Mouse (Mus musculus): ENCODE measurements around the gene Krt34.

DNA sequence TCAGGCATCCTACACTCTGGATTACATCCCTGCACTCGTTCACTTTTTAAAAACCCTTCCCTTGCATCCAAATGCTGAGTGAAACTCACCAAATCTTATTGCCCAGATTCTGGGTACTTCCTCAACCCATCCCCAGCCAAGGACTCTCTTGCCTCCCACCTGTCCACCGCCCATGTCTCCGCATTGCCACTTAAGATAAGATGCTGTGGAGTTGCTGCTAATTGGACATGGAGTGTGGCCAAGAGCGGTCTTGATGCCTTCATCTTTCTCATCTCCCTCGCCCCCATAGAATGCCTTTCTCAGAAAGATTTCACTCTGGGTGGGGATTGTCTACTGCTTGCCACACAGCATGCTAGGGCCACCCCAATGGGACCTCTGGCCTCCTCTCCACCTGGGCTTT, 33.0 kb downstream of the Krt34 start:
- TF ChIP-seq MAFK (IDR thresholded peaks at IDR 0.05; ENCODE audit: insufficient replicate concordance, low read length): no peak
- no peak for TF ChIP-seq UBTF (IDR thresholded peaks at IDR 0.05; ENCODE audit: low read depth, low read length)
- no peak for TF ChIP-seq KAT2A (IDR thresholded peaks at IDR 0.05; ENCODE audit: insufficient replicate concordance, low read length)
- no peak for TF ChIP-seq CTCF (conservative IDR thresholded peaks at IDR 0.05 in 1 of 2, IDR thresholded peaks at IDR 0.05 in 1 of 2; ENCODE audit: low read depth in 2 of 2, low read length in 2 of 2)
- TF ChIP-seq TBP (conservative IDR thresholded peaks at IDR 0.05; ENCODE audit: low read depth, low read length): no peak
- TF ChIP-seq ELF1 (IDR thresholded peaks at IDR 0.05; ENCODE audit: low read depth, low read length): no peak

Measured in CH12.LX (cell line).